Mouse (Mus musculus): ENCODE data around the gene Smgc.
"Not testable (repeated sequence)": the region's sequence is repeated elsewhere in the genome, so short reads cannot be mapped to it uniquely, and the experiment has no call there.

Smgc gene

DNA sequence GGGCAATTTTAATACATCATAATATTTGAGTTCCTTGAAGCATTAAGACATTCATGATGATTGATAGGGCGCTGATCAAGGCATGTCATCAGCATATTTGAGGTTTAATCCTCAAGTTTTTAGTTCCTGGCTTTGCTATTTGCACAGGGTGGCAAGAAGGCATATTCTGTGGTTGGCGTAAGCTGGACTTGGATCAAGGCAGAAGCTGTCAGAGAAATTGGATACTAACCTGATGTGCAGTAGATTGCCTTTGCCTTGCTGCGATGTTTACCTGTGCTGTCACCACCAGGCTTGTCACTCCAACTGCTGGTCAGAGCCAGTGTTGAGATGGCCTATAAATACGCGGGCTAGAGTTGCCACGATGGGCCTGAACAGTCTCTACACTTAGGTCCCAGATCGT, at the start of gene Smgc:
Gene Smgc (plus strand): TSS at position 301 of the 400 bp plus-strand sequence.
- no peak for DNase-seq (ENCODE audit: low read depth)

DNA sequence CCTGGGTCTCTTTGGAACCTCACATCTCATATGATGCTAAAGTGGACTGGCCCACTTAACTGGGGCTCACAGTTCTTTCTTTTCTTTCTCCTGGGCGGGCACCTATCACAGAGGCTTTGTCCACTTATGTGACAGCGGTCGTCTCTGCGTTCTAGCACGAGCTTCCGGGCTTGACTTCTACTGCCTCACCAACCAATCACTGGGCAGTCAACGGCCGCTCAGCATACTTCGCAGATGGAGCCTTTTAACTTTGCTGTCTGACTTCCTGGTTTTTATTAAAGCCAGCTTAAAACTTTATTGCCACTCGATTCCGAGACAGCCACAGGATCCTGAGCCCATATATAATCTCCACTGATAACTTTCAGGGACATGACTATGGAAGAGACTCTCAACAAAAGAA, 49.7 kb upstream of the Smgc start:
- DNase-seq (ENCODE audit: low read depth), result no peak

DNA sequence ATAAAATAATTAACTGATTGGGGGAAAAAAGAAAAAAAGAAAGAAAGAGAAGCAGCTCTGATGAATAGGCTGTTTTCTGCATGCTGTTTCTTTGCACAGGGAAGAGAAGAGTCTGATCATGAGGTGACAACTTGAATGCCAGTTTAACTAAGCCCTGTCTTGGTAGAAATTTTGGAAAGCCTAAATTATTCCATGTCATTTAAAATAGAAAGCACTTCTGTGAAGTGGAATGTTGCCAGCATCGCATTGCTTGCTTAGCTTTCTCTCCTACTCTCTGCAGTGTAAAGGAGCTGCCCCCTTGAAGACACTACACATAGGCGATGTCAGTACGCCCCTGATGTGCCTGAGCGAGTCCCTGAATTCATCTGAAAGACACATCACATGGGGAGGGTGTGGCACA, 31.6 kb upstream of the Smgc start:
- no peak for DNase-seq (ENCODE audit: low read depth)

DNA sequence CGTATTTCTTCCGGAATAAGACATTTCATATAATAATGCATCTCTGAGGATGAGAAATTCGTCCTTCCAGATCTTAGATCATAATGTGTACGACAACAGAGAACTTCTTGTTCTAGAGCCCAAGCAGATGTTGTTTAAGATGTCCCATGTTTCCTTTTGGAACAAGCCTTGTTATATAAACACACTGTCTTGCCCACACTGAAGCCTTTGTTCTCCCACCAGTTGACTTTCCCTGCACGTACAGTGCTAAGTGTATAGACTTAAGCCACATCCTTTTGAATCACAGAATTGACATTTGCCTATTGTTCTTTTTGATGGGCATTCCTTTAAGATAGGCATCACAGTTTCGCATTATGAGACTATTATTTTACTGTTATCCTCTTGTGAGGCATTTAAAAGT, 2.7 kb upstream of the Smgc start:
- no peak for DNase-seq (ENCODE audit: low read depth)

DNA sequence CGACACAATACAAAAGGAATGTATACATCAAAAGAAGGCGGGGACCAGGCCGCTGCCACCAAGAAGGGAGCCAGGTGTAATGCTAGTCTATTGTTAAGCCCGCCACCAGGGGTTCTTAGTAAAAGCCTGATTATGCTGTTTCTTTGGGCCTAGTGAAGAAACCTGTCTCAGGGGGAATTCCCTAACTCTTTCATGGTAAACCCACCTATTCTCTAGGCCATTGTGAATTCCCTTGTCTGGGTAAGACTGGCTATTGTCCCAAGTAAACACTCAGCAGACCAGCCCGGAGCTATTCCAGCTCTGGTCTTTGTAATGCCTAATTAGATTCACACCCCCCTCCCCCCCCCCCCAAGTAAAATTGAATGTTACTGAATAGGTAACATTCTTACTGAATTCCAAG, 26.1 kb downstream of the Smgc start:
- DNase-seq (ENCODE audit: low read depth), result not testable (repeated sequence)

DNA sequence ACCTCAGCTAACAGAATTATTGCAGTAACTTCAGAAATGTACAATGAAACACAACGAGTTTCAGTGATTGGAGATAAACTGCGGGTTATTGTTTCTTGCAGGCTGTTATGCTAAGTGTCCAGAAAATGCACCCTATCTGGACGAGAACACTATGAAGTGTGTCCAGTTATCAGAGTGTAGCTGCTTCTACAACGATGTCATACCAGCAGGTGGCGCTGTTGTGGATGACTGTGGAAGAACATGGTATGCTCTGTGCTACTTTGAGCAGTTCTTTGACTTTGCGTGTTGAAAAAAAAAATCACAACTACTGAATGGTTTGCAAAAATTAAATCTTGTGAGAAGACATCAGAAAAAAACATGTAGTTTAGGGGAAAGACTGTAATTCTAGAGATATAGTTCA, 62.2 kb downstream of the Smgc start:
- no peak for DNase-seq (ENCODE audit: low read depth)

DNA sequence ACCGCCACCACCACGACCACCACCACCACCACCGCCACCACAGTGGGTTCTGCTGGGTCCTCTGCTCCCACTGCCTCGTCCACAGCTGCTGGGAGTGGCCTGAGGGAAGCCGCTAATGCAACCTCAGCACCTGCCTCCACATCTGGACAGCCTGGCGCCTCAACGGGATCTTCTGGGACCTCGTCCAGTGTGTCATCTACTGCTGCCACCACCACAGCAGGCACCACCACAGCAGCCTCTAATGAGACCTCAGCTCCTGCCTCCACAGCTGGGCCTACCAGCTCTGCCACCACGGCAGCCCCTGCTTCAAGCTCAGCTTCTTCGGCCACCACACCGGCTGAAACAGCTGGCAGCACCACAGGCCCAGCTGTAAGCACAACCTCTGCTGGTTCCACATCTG, 69.0 kb downstream of the Smgc start:
- not testable (repeated sequence) for DNase-seq (ENCODE audit: low read depth)
